Mouse (Mus musculus): Measurements from ENCODE around the gene St8sia2. TPM values are rescaled to one million over a fixed set of nuclear protein-coding genes. Genes with fewer than 3 reads are reported as not detected.
"Not testable (repeated sequence)": the region's sequence is repeated elsewhere in the genome, so short reads cannot be mapped to it uniquely, and the experiment has no call there.

St8sia2 gene
- polyA plus RNA-seq, 1 experiment = 11.9 TPM

GRCm38 (mm10) chr7:74011976-74012857 is 1.3 kb downstream of the St8sia2 start:
- Histone ChIP-seq H3K27ac (ENCODE audit: control insufficient read depth, insufficient read depth, low read depth, low read length) (no peak overlapping the region), H3K4me1 (ENCODE audit: control insufficient read depth, insufficient read depth, low read length) (peaks cover 5% of the 10 kb centered on the region), H3K27me3 (ENCODE audit: control insufficient read depth, insufficient read depth, low read length) (no peaks in the 10 kb centered on the region)

GRCm38 (mm10) chr7:74008946-74009542 is 4.4 kb downstream of the St8sia2 start:
- no peak for TF ChIP-seq CTCF (IDR thresholded peaks at IDR 0.05; ENCODE audit: control insufficient read depth, insufficient read depth, insufficient replicate concordance, low read depth, low read length)
- TF ChIP-seq POLR2A (IDR thresholded peaks at IDR 0.05; ENCODE audit: control insufficient read depth, low read depth, low read length) = no peak
- H3K27ac ChIP-seq (ENCODE audit: control insufficient read depth, insufficient read depth, low read depth, low read length) = no peak overlapping the region
- no peaks in the 10 kb centered on the region for H3K36me3 ChIP-seq (ENCODE audit: control insufficient read depth, insufficient read depth, low read length)
- H3K4me3 ChIP-seq (ENCODE audit: control insufficient read depth, low read depth, low read length) = no peak overlapping the region
- H3K4me1 ChIP-seq (ENCODE audit: control insufficient read depth, insufficient read depth, low read length) = peaks cover 5% of the 10 kb centered on the region
- H3K27me3 ChIP-seq (ENCODE audit: control insufficient read depth, insufficient read depth, low read length) = no peaks in the 10 kb centered on the region

More at GRCm38 (mm10) chr7:74011976-74012857, 1.3 kb downstream of the St8sia2 start:
- no peaks in the 10 kb centered on the region for H3K36me3 ChIP-seq (ENCODE audit: control insufficient read depth, insufficient read depth, low read length)
- TF ChIP-seq POLR2A (IDR thresholded peaks at IDR 0.05; ENCODE audit: control insufficient read depth, low read depth, low read length) (no peak), CTCF (IDR thresholded peaks at IDR 0.05; ENCODE audit: control insufficient read depth, insufficient read depth, insufficient replicate concordance, low read depth, low read length) (no peak)
- H3K4me3 ChIP-seq (ENCODE audit: control insufficient read depth, low read depth, low read length) = peak overlapping the region; percentile 83

GRCm38 (mm10) chr7:74006775-74007371 is 6.6 kb downstream of the St8sia2 start:
- Histone ChIP-seq H3K4me3 (ENCODE audit: control insufficient read depth, low read depth, low read length) (no peak overlapping the region), H3K27me3 (ENCODE audit: control insufficient read depth, insufficient read depth, low read length) (no peaks in the 10 kb centered on the region), H3K36me3 (ENCODE audit: control insufficient read depth, insufficient read depth, low read length) (no peaks in the 10 kb centered on the region), H3K27ac (ENCODE audit: control insufficient read depth, insufficient read depth, low read depth, low read length) (no peak overlapping the region), H3K4me1 (ENCODE audit: control insufficient read depth, insufficient read depth, low read length) (no peaks in the 10 kb centered on the region; the same call in 1 of the 2 replicates)
- no peak for TF ChIP-seq POLR2A (IDR thresholded peaks at IDR 0.05; ENCODE audit: control insufficient read depth, low read depth, low read length)
- TF ChIP-seq CTCF (IDR thresholded peaks at IDR 0.05; ENCODE audit: control insufficient read depth, insufficient read depth, insufficient replicate concordance, low read depth, low read length) = no peak

- no peak overlapping the region for H3K27ac ChIP-seq (ENCODE audit: control insufficient read depth, insufficient read depth, low read depth, low read length)
- TF ChIP-seq CTCF (IDR thresholded peaks at IDR 0.05; ENCODE audit: control insufficient read depth, insufficient read depth, insufficient replicate concordance, low read depth, low read length) (no peak), POLR2A (IDR thresholded peaks at IDR 0.05; ENCODE audit: control insufficient read depth, low read depth, low read length) (no peak)
Measured at GRCm38 (mm10) chr7:74006364-74006763, 7.1 kb downstream of the St8sia2 start.

GRCm38 (mm10) chr7:74000743-74001510 is 12.6 kb downstream of the St8sia2 start:
- TF ChIP-seq CTCF (IDR thresholded peaks at IDR 0.05; ENCODE audit: control insufficient read depth, insufficient read depth, insufficient replicate concordance, low read depth, low read length) = no peak
- no peak for TF ChIP-seq POLR2A (IDR thresholded peaks at IDR 0.05; ENCODE audit: control insufficient read depth, low read depth, low read length)
- Histone ChIP-seq H3K27me3 (ENCODE audit: control insufficient read depth, insufficient read depth, low read length) (no peaks in the 10 kb centered on the region), H3K36me3 (ENCODE audit: control insufficient read depth, insufficient read depth, low read length) (no peaks in the 10 kb centered on the region), H3K27ac (ENCODE audit: control insufficient read depth, insufficient read depth, low read depth, low read length) (no peak overlapping the region), H3K4me3 (ENCODE audit: control insufficient read depth, low read depth, low read length) (no peak overlapping the region), H3K4me1 (ENCODE audit: control insufficient read depth, insufficient read depth, low read length) (no peaks in the 10 kb centered on the region)

More at GRCm38 (mm10) chr7:74006364-74006763, 7.1 kb downstream of the St8sia2 start:
- Histone ChIP-seq H3K36me3 (ENCODE audit: control insufficient read depth, insufficient read depth, low read length) (no peaks in the 10 kb centered on the region), H3K4me1 (ENCODE audit: control insufficient read depth, insufficient read depth, low read length) (no peaks in the 10 kb centered on the region; the same call in 1 of the 2 replicates), H3K4me3 (ENCODE audit: control insufficient read depth, low read depth, low read length) (no peak overlapping the region), H3K27me3 (ENCODE audit: control insufficient read depth, insufficient read depth, low read length) (no peaks in the 10 kb centered on the region)

GRCm38 (mm10) chr7:73989366-73989765 is 24.1 kb downstream of the St8sia2 start:
- Histone ChIP-seq H3K4me1 (ENCODE audit: control insufficient read depth, insufficient read depth, low read length) (peaks cover 3% of the 10 kb centered on the region), H3K27me3 (ENCODE audit: control insufficient read depth, insufficient read depth, low read length) (no peaks in the 10 kb centered on the region), H3K27ac (ENCODE audit: control insufficient read depth, insufficient read depth, low read depth, low read length) (no peak overlapping the region), H3K36me3 (ENCODE audit: control insufficient read depth, insufficient read depth, low read length) (no peaks in the 10 kb centered on the region), H3K4me3 (ENCODE audit: control insufficient read depth, low read depth, low read length) (no peak overlapping the region)
- TF ChIP-seq POLR2A (IDR thresholded peaks at IDR 0.05; ENCODE audit: control insufficient read depth, low read depth, low read length) (no peak), CTCF (IDR thresholded peaks at IDR 0.05; ENCODE audit: control insufficient read depth, insufficient read depth, insufficient replicate concordance, low read depth, low read length) (no peak)

- not testable (repeated sequence) for H3K36me3 ChIP-seq (ENCODE audit: control insufficient read depth, insufficient read depth, low read length); H3K27me3 ChIP-seq (ENCODE audit: control insufficient read depth, insufficient read depth, low read length); H3K4me3 ChIP-seq (ENCODE audit: control insufficient read depth, low read depth, low read length); H3K4me1 ChIP-seq (ENCODE audit: control insufficient read depth, insufficient read depth, low read length); H3K27ac ChIP-seq (ENCODE audit: control insufficient read depth, insufficient read depth, low read depth, low read length)
Measured at GRCm38 (mm10) chr7:73972157-73972556, 41.3 kb downstream of the St8sia2 start.

Data from testis, adult 2 months (tissue).